Mouse (Mus musculus) central nervous system, embryonic 18 days (tissue): ENCODE data around the gene Actr5. TPM values are rescaled to one million over a fixed set of nuclear protein-coding genes. Genes with fewer than 3 reads are reported as not detected.

Experiments
- polyA plus RNA-seq: library from polyadenylated mRNA; depleted of rRNA; stranded (reverse); fragments of >200 nt; gene quantifications from 2 replicates; pipeline ENCODE4 v1.2.3, GENCODE M21; 2012; rRNA removed

Gene Actr5
- 10.2 and 11.5 TPM in 2 replicates for polyA plus RNA-seq

DNA sequence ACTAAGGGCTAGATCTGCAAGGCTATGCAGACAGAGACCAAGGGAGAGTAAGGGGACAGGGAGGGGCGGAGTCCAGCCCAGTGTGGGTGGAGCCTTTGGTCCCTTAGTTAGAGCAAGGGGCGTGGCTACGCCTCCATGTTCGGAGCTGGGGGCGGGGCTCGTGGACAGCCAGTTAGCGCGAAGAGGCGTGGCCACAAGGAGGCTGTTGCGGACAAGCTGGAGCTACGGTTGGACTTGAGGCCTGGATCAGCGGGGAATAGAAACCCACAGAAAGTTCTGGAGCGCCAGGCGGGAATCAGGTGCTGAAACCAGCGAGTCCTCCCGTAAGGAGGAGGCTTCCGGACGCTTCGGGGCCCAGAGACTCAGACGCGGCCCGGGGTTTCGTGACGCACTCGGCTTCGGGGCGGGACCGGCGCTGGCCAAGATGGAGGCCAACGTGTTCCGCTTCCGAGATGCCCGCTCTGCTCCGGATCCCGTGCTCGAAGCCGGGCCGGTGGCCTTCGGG is at the start of gene Actr5:
Actr5 (plus strand) TSS at position 171 of the 505 bp plus-strand sequence.

DNA sequence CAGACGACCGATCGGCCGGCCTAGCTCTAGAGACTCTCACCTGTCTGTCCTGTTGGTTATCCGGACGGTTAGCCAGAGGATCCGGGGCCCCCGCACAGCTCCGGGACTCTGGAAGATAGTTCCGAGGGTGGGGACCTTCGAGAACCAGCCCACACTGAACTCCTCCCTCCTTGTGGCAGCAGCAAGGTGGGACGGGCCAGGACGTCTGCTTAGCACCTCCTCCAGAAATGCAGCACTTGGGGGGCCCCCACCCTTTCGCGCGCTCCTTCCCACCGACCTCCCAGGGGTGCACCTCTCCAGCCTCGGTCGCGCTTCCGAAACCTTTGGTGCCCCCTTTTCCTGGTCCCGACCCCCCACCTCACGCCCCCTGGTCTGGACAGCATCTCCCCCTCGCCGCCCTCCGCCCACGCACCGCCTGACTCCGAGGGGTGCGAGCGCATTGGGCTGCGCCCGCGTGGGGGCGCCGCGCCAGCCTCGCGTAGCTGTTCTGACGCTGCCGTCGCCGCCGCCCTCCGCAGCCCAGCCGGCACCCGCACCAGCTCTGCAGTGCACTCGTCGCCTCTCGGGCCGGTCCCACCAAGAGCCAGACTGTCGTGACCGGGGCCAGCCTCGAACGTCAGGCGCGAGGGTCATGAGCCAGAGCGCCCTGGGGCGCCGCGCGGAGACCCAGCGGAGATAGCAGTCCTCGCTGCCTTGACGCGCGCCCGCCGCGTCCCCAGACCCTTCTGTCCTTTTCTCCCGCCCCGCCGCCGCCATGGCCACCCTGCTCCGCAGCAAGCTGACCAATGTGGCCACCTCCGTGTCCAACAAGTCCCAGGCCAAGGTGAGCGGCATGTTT is 14.0 kb upstream of the Actr5 start, which contains the start of gene Slc32a1:
Slc32a1 (plus strand) TSS at position 280 of the 838 bp plus-strand sequence.

DNA sequence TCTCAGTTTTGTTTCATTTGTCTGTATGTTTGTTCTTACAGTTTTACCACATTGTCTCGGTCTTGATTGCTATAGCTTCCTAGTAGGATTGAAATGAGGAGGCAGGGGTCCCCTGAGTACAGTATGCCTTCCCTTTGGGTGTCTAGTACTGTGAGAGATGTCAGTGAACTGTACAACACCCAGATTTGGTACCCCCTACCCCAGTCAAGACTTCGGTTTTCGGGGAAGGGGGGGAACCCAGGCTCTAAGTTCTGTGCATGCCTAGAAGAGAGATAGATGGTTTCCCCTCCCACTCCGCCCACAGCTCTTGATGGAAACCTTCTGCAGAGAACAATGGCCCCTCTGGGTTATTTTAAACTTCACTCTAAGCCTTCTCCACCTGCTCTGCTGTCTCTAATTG is 40.4 kb downstream of the Actr5 start, which contains the start of gene Ppp1r16b:
Ppp1r16b (plus strand) TSS at position 301 of the 400 bp plus-strand sequence.

Other genes with a start within 250 kb of the Actr5 start
- gene Snhg11, start 249.2 kb upstream of the Actr5 start, polyA plus RNA-seq, result 784 and 928 TPM in 2 replicates
- 34.0 and 36.1 TPM in 2 replicates for gene Ralgapb, start 215.0 kb upstream of the Actr5 start, polyA plus RNA-seq
- not detected in 2 replicates for gene Adig, start 122.3 kb upstream of the Actr5 start, polyA plus RNA-seq
- gene Arhgap40, start 112.1 kb upstream of the Actr5 start, polyA plus RNA-seq, result 1.6 and 2.4 TPM in 2 replicates
- 76.2 and 93.5 TPM in 2 replicates for gene Slc32a1, start 14.1 kb upstream of the Actr5 start, polyA plus RNA-seq
- 8.8 and 10.4 TPM in 2 replicates for gene Ppp1r16b, start 40.5 kb downstream of the Actr5 start, polyA plus RNA-seq
- gene Fam83d, start 143.2 kb downstream of the Actr5 start, polyA plus RNA-seq, result 6.7 and 6.8 TPM in 2 replicates
- gene Dhx35, start 169.9 kb downstream of the Actr5 start, polyA plus RNA-seq, result 31.0 and 34.6 TPM in 2 replicates